Mouse (Mus musculus) left cerebral cortex, adult 9 months (tissue): ENCODE measurements around the gene Cts3.
"Not testable (repeated sequence)": the region's sequence is repeated elsewhere in the genome, so short reads cannot be mapped to it uniquely, and the experiment has no call there.

Experiments used
- DNase-seq, 2 experiments: peaks; one replicate each; pipeline ENCODE4 v3.0.0; 2022; ENCODE audit warnings: low spot score in 2 of 2

The Cts3 gene

GRCm38 (mm10) chr13:61570027-61570426 is at the start of gene Cts3:
TSS of gene Cts3 (minus strand) at chr13:61570127.
- no peak for DNase-seq

DNA sequence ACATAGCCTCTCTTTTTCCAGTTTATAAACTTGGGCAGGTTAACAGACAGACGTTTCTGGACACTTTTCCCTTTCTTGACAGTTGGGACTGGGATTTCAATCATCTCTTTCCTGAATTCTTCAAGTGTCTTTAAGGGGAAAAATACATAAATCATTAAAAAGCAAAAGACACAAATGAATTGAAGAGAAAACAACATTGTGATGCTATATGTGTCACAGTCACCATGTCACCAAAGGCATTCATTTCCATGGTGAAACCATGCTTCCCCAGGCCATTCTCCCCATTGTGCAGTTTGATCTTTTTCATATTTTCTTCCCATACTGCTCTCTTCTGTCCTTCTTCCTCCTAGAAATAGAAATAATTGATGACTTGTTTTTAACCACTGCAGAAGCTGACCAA is 1.9 kb downstream of the Cts3 start, which contains the start of gene Gm49352:
Gene Gm49352, minus strand, starts transcription at position 101 of the 400 bp plus-strand sequence.
- DNase-seq = not testable (repeated sequence)

GRCm38 (mm10) chr13:61541631-61542030 is 28.3 kb downstream of the Cts3 start, which contains the start of gene Ctsm:
TSS of gene Ctsm (minus strand) at chr13:61541839.
- no peak for DNase-seq
